Mouse (Mus musculus) thymus, adult 2 months (tissue): ENCODE results near the gene Ptchd1.

Experiments used
- CTCF ChIP-seq: fragments of 200-500 bp; IDR thresholded peaks from 2 replicates; pipeline ENCODE4 v1.5.1; 2012; ENCODE audit warnings: mild to moderate bottlenecking, control low read depth, low read length, moderate library complexity, borderline replicate concordance; ENCODE audit not compliant: control insufficient read depth, poor library complexity, insufficient read depth; ENCODE audit errors: extremely low read depth
- POLR2A ChIP-seq: fragments of 200-500 bp; IDR thresholded peaks from 2 replicates; pipeline ENCODE4 v1.6.1; 2012; ENCODE audit warnings: mild to moderate bottlenecking, low read length, control low read depth, moderate library complexity; ENCODE audit not compliant: control insufficient read depth, poor library complexity, insufficient read depth; ENCODE audit errors: extremely low read depth

GRCm38 (mm10) chrX:155622961-155623599 is 534 bp downstream of the Ptchd1 start:
- TF ChIP-seq CTCF = no peak
- TF ChIP-seq POLR2A = no peak
